Mouse (Mus musculus) left cerebral cortex, adult 2 months (tissue): ENCODE results near the gene Slco6c1. TPM values are rescaled to one million over a fixed set of nuclear protein-coding genes. Genes with fewer than 3 reads are reported as not detected.

Experiments used
- DNase-seq, 2 experiments: peaks; one replicate each; pipeline ENCODE4 v3.0.0; 2021 to 2022; ENCODE audit warnings: low spot score in 2 of 2, mixed read lengths in 1 of 2; ENCODE audit errors: extremely low spot score in 1 of 2
- H3K27ac ChIP-seq: fragments of 200-600 bp; 2 replicates; pipeline ENCODE4 v1.8.1; 2022
- H3K4me3 ChIP-seq: fragments of 200-600 bp; 2 replicates; pipeline ENCODE4 v1.8.1; 2022
- CTCF ChIP-seq: fragments of 200-600 bp; IDR thresholded peaks from 2 replicates; pipeline ENCODE4 v1.8.1; 2022; ENCODE audit warnings: antibody characterized with exemption, mild to moderate bottlenecking, moderate library complexity
- intact Hi-C: fragments of 180-260 bp; cut with DNase I; formaldehyde crosslinking; loops from one replicate; pipeline ENCODE4 v1.15.1; 2025
- long read RNA-seq, 2 experiments: library from polyadenylated mRNA; stranded (forward); transcript quantifications; one replicate each; pipeline ENCODE4 v2.0.0; 2021; ENCODE audit warnings: borderline mapping rate in 2 of 2
- total RNA-seq, 2 experiments: library from RNA; stranded (reverse); gene quantifications; 2 replicates each; pipeline ENCODE4 v1.2.3; 2021

Gene Slco6c1
- not detected for total RNA-seq
- long read RNA-seq, experiment 1: 0 reads
- long read RNA-seq, experiment 2: 0 reads

DNA sequence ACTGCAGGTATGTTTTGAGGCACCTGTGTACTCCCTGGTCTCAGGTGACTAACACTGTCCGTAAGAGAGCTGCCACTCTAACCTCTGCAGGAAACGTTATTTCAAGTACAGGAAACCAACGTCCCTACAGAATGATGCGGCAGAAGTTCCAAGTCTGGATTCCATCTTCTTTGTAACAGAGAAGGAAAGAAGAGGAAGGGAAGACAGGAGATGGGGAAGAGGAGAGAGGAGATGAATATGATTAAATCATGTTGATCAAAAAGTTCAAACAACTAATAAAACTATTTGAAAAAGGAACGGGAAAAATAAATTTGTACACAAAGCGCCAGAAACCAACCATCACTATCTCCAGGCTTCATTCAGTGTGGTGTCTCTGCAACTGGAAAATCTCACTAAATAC is at the start of gene Slco6c1:
Gene Slco6c1 (minus strand): TSS at position 101 of the 400 bp plus-strand sequence.
- no peak within 1 kb of the TSS for H3K4me3 ChIP-seq
- intact Hi-C loops: no loop called here
- no peak for TF ChIP-seq CTCF
- H3K27ac ChIP-seq: no peak within 1 kb of the TSS
- no peak for DNase-seq

- no peak for DNase-seq
- Histone ChIP-seq H3K4me3 (no peak overlapping the region), H3K27ac (no peak overlapping the region)
- intact Hi-C loops: loop anchor here (2.0 to 5.0 kb wide), 3 partner anchors 650 to 1353 kb away; no protein-coding TSS in a partner anchor
- no peak for TF ChIP-seq CTCF
These were observed 89.1 kb downstream of the Slco6c1 start for GRCm38 (mm10) chr1:97038982-97039381.

GRCm38 (mm10) chr1:97038548-97038947 is 89.6 kb downstream of the Slco6c1 start:
- intact Hi-C loops: loop anchor here (2.0 to 5.0 kb wide), 3 partner anchors 650 to 1354 kb away; no protein-coding TSS in a partner anchor
- peak; percentile 65 for TF ChIP-seq CTCF
- DNase-seq: peak in 1 of 2 experiments; percentile 9
- Histone ChIP-seq H3K27ac (no peak overlapping the region), H3K4me3 (no peak overlapping the region)

DNA sequence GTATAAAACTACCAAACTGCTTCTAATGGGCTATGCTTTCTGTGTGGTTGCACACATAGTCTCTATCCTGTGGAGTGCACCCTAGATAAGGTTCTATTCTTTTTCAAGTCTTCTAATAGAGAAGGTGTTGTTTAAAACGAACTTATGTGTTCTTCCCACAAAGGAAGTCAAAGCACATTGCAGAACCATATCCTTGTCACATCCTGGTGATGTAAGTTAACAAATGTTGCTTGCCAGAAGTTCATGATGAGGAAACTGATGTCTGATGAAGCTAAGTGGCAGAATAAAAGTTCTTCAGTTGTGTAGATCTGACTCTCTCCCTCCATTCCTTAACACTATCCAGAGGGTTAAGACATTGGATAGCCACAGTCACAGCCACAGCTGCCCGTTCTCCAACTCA is 90.1 kb downstream of the Slco6c1 start:
- Histone ChIP-seq H3K4me3 (no peak overlapping the region), H3K27ac (no peak overlapping the region)
- DNase-seq: no peak
- intact Hi-C loops: loop anchor here (2.0 to 5.0 kb wide), 3 partner anchors 651 to 1354 kb away; no protein-coding TSS in a partner anchor
- no peak for TF ChIP-seq CTCF

GRCm38 (mm10) chr1:97021388-97021787 is 106.7 kb downstream of the Slco6c1 start:
- no peak for TF ChIP-seq CTCF
- Histone ChIP-seq H3K27ac (no peak overlapping the region), H3K4me3 (no peak overlapping the region)
- intact Hi-C loops: no loop called here
- DNase-seq: no peak

DNA sequence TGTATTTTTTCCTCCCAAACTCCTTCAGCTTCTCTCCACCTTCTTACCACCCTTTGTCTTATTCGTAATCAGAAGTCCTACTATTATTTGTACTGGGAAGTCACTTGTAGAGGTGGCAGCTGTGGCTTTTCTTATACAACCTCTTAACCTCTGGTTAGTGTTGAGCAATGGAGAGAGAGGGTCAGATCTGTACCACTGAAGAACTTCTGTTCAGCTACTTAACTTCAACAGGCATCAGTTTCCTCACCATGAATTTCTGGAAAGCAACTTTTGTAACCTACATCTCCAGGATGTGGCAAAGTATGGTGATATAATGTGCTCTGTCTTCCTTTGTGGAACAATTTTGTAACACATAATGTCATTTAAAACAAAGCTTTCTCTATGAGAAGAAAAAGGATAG is 108.7 kb downstream of the Slco6c1 start:
- no peak for TF ChIP-seq CTCF
- intact Hi-C loops: loop anchor here (1.0 kb wide), 1 partner anchor 173 kb away; no protein-coding TSS in a partner anchor
- DNase-seq: no peak

GRCm38 (mm10) chr1:97018978-97019377 is 109.1 kb downstream of the Slco6c1 start:
- DNase-seq: peak; percentile 47 to 54
- Histone ChIP-seq H3K4me3 (no peak overlapping the region), H3K27ac (no peak overlapping the region)
- intact Hi-C loops: loop anchor here (1.0 kb wide), 1 partner anchor 173 kb away; no protein-coding TSS in a partner anchor
- peak; percentile 84 for TF ChIP-seq CTCF

More for the DNA sequence above, 108.7 kb downstream of the Slco6c1 start:
- H3K27ac ChIP-seq: no peak overlapping the region
- H3K4me3 ChIP-seq: no peak overlapping the region
